Mouse (Mus musculus) thymus, postnatal 36 days (tissue): ENCODE results near the gene Rufy2.

Source experiments
- DNase-seq, 2 experiments: peaks; one replicate each; pipeline ENCODE4 v3.0.0; 2022; ENCODE audit warnings: mixed read lengths in 2 of 2

Gene Rufy2

GRCm38 (mm10) chr10:62980039-62980954 is at the start of gene Rufy2:
Gene Rufy2 (plus strand): TSS chr10:62980223.
- DNase-seq, result peak; percentile 80 to 84

GRCm38 (mm10) chr10:62932381-62932780 is 47.6 kb upstream of the Rufy2 start:
- no peak for DNase-seq

DNA sequence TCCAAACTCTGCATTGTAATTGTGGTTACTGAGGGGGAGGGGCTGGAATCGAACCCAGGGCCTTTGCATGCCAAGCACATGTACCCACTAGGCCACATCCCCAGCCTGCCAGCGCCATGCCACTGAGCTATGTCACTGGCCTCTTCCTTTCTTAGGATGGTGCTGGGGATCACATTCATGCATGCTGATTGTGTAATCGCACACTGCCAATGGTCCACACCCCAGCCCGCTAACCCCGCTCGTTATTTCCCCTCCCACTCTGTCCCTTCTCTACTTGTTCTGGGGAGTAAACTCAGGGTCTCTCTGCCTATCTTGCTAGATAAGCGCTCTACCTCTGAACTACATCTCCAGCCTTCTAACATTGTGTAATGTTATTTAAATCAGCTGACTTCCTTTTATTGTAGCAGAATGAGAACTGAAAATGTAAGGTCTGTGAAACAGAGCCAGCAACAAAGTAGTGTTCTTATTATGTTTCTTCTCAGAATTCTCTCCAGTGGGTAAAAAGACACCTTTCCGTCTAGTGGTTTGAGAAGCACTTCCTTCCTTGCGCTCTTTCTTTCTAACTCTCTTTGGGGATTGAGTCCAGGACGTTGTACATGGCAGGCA is 34.9 kb upstream of the Rufy2 start:
- no peak for DNase-seq

DNA sequence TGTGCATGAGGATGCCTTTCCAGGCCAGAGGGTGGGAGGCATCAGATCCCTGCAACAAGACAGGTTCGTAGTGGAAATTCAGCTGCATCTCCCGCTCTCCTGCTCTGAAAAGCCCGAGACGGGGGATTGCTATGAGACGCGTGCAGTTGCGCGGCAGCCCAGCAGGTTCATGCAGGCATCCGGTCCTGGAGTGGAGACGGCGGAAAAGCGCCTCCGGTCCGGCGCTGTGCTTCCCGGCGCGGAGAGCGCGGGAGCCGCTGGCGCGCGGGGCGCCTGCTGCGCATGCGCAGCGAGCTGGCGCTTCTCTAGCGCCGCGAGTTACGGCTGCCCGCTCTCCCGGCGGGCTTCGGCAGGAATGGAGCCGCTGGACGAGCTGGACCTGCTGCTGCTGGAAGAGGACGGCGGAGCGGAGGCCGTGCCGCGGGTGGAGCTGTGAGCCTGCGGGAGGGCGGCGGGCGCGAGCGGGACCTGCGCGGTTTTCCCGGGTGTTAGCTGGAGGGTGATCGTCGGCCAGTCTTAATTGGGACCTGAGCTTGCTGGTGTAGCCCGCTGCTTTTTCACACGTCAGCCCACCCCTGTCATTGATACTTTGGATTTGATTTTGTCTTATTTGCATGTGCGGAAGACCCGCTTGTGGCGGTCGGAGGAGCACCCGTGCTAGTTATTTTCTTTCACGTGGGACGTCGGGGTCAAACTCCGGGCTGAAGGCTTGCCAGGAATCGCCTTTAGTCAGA is 33.1 kb upstream of the Rufy2 start, which contains the start of gene Dna2:
Gene Dna2, plus strand, starts transcription at position 289 of the 734 bp plus-strand sequence.
- peak; percentile 71 to 81 for DNase-seq

DNA sequence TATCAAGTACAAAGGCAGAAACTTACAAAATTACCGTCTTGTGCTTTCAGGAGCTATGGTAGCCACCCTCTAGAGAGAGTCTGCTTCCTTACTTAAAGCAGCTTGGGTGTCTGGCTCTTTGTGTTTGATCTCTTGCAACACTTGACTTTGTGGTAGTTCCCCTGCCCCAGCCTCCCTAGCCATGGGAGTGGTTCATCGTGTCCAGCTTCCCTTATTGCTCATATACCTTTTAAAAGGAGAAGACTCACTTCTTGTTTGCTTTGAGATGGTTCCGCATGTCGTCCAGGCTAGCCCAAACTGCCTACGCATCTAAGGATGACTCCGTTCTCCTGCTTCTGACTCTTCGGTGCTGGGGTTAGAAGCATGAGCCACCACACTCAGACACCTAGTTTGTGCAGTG is 31.5 kb upstream of the Rufy2 start:
- no peak for DNase-seq

DNA sequence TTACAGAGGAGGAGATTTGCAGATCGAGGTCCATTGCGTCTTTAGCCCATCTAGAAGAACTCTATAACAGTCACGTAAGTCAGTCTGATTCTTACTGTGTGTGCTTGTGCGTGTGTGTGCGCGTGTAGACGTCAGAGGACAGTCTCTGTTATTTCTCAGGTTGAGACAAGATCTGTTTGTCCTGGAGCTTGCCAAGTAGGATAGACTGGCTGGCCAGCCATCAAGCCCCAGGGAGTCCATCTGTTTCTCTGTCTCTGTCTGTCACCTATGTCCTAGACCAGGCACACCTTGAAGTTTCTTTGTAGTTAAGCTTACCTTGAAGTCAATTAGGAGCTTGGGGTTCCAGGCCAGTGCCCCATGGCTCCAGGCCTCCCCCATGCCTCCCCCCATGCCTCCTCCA is 16.1 kb upstream of the Rufy2 start:
- DNase-seq, result no peak

DNA sequence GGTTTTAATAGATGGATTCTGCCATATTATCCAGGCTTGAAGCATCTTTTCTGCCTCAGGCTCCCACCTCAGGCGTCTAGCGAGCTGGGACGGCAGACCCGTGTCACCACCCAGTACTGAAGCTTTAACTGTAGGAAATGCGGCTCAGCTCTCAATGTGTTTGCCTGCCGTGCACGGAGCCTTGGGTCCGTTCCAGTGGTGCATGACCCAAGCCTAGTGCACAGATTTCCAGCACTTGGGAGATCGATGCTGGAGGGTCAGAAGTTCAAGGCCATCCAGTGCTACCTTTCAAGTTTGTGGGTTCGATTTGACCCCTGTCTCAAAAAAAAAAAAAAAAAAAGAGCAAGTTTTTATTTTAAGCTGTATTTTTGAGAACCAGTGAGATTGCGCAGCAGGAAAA is 14.2 kb upstream of the Rufy2 start:
- no peak for DNase-seq

DNA sequence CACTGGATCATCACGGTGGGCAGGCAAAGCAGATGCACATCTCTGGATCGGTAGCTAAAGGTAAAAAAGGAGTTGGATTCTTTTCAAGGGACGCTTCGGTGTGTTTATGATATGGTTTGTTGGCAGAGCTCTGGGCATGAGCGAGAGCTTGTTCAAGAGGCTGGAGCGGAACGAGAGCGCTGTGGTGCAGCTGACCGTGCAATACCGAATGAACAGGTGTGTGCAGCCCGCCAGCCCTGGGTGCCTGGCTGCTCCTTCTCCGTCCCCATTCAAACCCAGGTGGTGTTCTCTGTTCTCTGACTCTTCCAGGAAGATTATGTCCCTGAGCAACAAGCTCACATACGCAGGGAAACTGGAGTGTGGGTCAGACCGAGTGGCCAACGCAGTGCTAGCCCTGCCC is 13.7 kb upstream of the Rufy2 start:
- no peak for DNase-seq

DNA sequence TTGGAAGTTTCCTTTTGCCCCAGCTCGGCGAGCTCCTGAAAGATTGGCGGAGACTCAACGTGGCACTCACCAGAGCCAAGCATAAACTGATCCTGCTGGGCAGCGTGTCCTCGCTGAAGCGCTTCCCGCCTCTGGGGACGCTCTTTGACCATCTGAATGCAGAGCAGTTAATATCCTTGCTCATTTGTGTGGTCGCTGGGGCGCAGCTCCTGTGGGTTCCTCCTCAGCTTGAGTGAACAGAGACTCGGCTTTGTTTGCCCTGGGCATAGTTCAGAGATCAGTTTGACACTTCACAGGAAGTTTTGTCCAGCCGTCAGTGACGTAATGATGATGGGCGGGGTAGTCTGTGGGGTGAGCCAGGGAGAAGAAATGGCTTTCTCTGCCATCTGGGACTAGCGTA is 8.2 kb upstream of the Rufy2 start:
- no peak for DNase-seq

- DNase-seq, result no peak
Measured at GRCm38 (mm10) chr10:62979667-62980038, 370 bp upstream of the Rufy2 start.

DNA sequence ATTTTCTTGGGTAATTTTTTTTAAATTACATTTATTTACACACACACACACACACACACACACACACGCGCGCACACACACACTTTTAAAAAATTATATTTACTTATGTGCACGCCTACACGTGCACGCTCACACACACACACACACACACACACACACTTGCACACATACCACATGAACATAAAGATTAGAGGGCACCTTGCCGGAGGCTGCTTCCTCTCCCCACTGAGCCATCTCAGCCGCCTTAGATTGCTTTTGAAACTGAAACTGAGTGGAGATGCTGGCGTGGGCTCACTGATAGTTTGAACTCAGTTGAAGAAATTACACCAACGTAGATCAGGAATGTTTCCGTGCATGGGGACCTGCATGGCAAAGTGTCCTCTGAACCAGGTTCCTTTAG is 4.0 kb downstream of the Rufy2 start:
- peak; percentile 45 to 56 for DNase-seq

GRCm38 (mm10) chr10:62984495-62984894 is 4.5 kb downstream of the Rufy2 start:
- DNase-seq, result no peak

DNA sequence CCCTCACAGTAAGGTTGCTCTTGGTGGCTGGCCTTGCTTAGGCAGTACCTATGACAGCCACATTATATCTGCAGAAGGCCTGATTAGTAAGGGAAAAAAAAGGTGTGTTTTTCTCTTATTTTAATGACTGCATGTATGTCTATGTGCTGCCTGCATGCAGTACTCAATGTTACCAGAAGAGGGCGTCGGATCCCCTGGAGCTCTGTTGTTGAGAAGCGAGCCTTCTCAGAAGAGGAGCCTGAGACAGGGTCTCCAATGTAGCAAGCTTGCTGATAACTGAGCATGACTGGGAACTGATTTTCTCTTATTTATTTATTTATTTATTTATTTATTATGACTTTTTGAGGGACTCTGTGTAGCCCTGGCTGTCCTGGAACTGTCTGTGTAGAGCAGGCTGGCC is 7.3 kb downstream of the Rufy2 start:
- DNase-seq, result peak; percentile 32 to 34

- DNase-seq, result no peak
Measured at GRCm38 (mm10) chr10:62990636-62991035, 10.6 kb downstream of the Rufy2 start.

- no peak for DNase-seq
Measured at GRCm38 (mm10) chr10:62993991-62994390, 14.0 kb downstream of the Rufy2 start.

GRCm38 (mm10) chr10:63000584-63000983 is 20.6 kb downstream of the Rufy2 start:
- no peak for DNase-seq

- no peak for DNase-seq
Measured at GRCm38 (mm10) chr10:63003252-63003651, 23.2 kb downstream of the Rufy2 start.

DNA sequence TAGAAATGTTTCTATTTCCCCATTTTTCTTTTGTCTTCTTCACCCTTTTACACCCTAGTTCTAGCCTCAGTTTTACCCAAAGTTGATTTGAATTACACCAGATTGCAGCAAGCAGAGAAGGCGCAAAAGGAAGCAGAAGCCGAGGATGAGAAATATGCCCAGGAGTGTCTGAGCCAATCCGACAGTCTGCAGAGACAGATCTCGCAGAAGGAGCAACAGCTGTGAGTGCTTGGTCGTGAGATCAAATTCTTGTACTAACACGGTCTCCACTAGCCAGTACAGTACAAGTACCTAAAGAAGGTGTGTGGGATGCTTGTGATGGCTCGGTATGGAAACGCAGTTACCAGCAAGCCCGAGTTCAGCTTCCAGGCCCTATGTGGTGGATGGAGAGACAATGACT is 24.5 kb downstream of the Rufy2 start:
- no peak for DNase-seq

- DNase-seq, result no peak
Measured at GRCm38 (mm10) chr10:63008193-63008592, 28.2 kb downstream of the Rufy2 start.

DNA sequence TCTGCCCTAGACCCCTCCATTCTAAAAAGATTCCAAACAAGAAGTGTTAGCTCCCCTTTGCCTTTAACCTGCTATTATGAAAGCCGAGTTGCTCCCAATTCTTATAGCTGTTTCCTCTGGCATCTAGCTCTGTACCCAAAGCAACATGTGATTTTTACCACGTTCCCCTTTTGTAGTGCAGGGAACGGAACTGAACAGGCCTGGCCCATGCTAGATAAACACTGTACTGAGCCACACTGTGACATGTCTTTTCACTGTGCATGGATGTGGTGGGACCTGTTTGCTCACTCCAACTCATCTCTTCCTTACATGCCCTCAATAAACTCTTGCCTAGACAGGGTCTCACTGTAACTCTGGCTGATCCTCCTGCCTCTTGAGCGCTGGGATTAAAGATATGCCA is 30.2 kb downstream of the Rufy2 start:
- no peak for DNase-seq

GRCm38 (mm10) chr10:63011556-63011955 is 31.5 kb downstream of the Rufy2 start:
- no peak for DNase-seq

- no peak for DNase-seq
Measured at GRCm38 (mm10) chr10:63013476-63013875, 33.5 kb downstream of the Rufy2 start.

- DNase-seq, result no peak
Measured at GRCm38 (mm10) chr10:63014168-63014567, 34.1 kb downstream of the Rufy2 start.

DNA sequence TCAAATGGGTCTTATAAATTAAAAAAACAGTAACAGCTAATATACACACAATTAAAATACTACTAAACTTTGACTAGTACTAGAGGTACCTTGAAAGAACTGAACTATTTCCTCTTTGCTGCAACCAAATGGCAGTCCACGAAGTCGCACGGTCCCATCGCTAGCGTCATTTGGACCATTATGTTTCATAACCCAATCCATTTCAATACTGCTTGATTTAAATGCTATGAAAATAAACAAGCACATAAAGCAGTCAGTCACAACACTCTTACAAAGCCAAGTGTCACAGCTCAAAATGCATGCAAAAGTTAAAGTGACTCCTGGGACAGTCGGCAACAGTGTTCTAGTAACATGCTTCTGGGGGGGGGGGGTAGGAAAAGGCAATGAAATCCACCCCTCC is 39.3 kb downstream of the Rufy2 start:
- DNase-seq, result no peak
